Mouse (Mus musculus) heart, adult 2 months (tissue): ENCODE measurements around the gene Slamf9. TPM values are rescaled to one million over a fixed set of nuclear protein-coding genes. Genes with fewer than 3 reads are reported as not detected.

ENCODE experiments used
- DNase-seq, 2 experiments: peaks; one replicate each; pipeline ENCODE4 v3.0.0; 2021
- H3K27ac ChIP-seq: fragments of 200-600 bp; 2 replicates; pipeline ENCODE4 v1.8.1; 2022
- H3K27me3 ChIP-seq: fragments of 200-500 bp; 2 replicates; pipeline ENCODE4 v1.6.1; 2012; ENCODE audit warnings: mild to moderate bottlenecking, low read length, inconsistent platforms, mixed read lengths; ENCODE audit not compliant: control insufficient read depth, insufficient read depth
- H3K36me3 ChIP-seq: fragments of 200-500 bp; 2 replicates; pipeline ENCODE4 v1.6.1; 2012; ENCODE audit warnings: low read length, inconsistent platforms; ENCODE audit not compliant: control insufficient read depth, insufficient read depth
- H3K4me1 ChIP-seq: fragments of 200-500 bp; 2 replicates; pipeline ENCODE4 v1.6.1; 2011; ENCODE audit warnings: low read length; ENCODE audit not compliant: control insufficient read depth, insufficient read depth
- H3K4me3 ChIP-seq: fragments of 200-600 bp; 2 replicates; pipeline ENCODE4 v1.8.1; 2022
- H3K79me2 ChIP-seq: fragments of 200-500 bp; replicated peaks from 2 replicates; pipeline ENCODE4 v1.6.1; 2012; ENCODE audit warnings: mild to moderate bottlenecking, inconsistent platforms, low read length, moderate library complexity, mixed read lengths; ENCODE audit not compliant: control insufficient read depth, insufficient read depth
- H3K9ac ChIP-seq: fragments of 200-500 bp; 2 replicates; pipeline ENCODE4 v1.6.1; 2012; ENCODE audit warnings: low read depth, mild to moderate bottlenecking, control low read depth, inconsistent platforms, low read length, mixed read lengths
- CTCF ChIP-seq: fragments of 200-600 bp; IDR thresholded peaks from 2 replicates; pipeline ENCODE4 v1.8.1; 2022; ENCODE audit warnings: antibody characterized with exemption, mild to moderate bottlenecking, moderate library complexity
- EP300 ChIP-seq: fragments of 200-500 bp; IDR thresholded peaks from 2 replicates; pipeline ENCODE4 v1.6.1; 2011; ENCODE audit warnings: low read depth, low read length, control low read depth; ENCODE audit not compliant: insufficient read depth
- POLR2A ChIP-seq: fragments of 200-500 bp; IDR thresholded peaks from 2 replicates; pipeline ENCODE4 v1.6.1; 2011; ENCODE audit warnings: mild to moderate bottlenecking, low read depth, low read length, control low read depth; ENCODE audit not compliant: insufficient read depth
- WGBS: fragments of 180-500 bp; shearing (Covaris S2); methylation state at CpG from one replicate; pipeline ENCODE4 v1.1.7; 2018; 5-methylcytosine and 5-hydroxymethylcytosine counted together
- intact Hi-C: fragments of 180-260 bp; cut with DNase I; formaldehyde crosslinking; loops from one replicate; pipeline ENCODE4 v1.15.1; 2025
- polyA plus RNA-seq: library from polyadenylated mRNA; depleted of rRNA; stranded (reverse); fragments of >200 nt; gene quantifications from 2 replicates; pipeline ENCODE4 v1.2.3, GENCODE M21; 2012
- total RNA-seq, 2 experiments: library from RNA; stranded (reverse); gene quantifications; 2 replicates each; pipeline ENCODE4 v1.2.3; 2021

The Slamf9 gene
- total and polyA plus RNA-seq, 3 experiments: 1.2 to 7.0 (median 2.3) TPM

DNA sequence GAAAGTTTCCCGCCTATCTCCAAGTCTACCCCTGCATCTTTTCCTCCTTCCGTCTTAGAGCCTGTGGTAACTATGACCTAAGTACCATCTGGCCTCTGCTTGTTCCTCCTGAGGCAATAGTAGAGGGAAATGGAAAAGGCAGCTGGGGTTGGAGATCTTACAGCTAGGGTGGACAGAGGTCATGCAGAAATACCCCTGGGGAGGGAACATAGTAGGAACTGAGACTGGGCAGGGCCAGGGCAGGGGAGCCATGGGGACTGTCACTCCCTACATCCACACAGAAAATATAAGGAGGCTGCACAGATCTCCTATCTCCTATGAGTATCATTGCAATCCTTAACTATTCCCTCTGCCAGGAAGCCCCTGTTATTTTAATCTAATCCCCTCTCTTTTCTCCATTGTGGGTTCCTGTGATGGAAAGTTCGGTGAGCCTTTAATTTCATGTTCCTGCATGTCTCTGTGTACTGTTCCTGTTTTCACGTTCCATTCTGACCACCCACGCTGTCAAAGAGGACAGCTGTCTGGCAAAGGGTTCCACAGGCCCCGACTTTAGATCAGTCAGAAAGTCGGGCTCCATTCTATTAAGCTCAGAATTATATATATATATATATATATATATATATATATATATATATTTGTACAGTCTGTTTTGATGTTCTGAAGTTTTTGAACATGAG, 19.0 kb upstream of the Slamf9 start:
- 27% methylated on average over 7 of the region's 7 CpGs for WGBS
- H3K9ac ChIP-seq: no peak overlapping the region
- H3K4me3 ChIP-seq: no peak overlapping the region
- TF ChIP-seq CTCF (no peak), EP300 (no peak), POLR2A (no peak)
- DNase-seq: peak in 1 of 2 experiments; percentile 52
- H3K27ac ChIP-seq: peak overlapping the region; percentile 12; the same call in 1 of the 2 replicates
- H3K27me3 ChIP-seq: no peaks in the 10 kb centered on the region
- H3K4me1 ChIP-seq: no peaks in the 10 kb centered on the region
- no peaks in the 10 kb centered on the region for H3K79me2 ChIP-seq
- H3K36me3 ChIP-seq: no peaks in the 10 kb centered on the region
- intact Hi-C loops: no loop called here

DNA sequence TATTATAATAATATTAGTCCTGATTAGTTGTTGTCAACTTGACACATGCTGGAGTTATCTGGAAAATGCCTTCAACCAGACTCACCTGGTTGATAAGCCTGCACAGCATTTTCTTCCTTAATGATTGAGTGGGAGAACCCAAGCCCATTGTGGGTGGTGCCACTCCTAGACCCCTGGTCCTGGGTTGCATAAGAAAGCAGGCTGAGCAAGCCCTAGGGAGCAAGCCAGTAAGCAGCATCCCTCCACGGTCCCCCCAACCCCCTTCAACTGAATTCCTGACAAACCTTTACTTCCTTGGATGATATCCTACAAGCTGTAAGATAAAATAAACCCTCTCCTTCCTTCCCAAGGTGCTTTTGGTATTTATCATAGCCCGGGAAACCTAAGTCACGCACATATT, 18.0 kb upstream of the Slamf9 start:
- H3K4me3 ChIP-seq: no peak overlapping the region
- DNase-seq: no peak
- intact Hi-C loops: no loop called here
- TF ChIP-seq POLR2A (no peak), CTCF (no peak), EP300 (no peak)
- 83% methylated on average over 3 of the region's 3 CpGs for WGBS
- H3K36me3 ChIP-seq: no peaks in the 10 kb centered on the region
- no peak overlapping the region for H3K9ac ChIP-seq
- H3K27ac ChIP-seq: no peak overlapping the region
- no peaks in the 10 kb centered on the region for H3K27me3 ChIP-seq
- no peaks in the 10 kb centered on the region for H3K79me2 ChIP-seq
- no peaks in the 10 kb centered on the region for H3K4me1 ChIP-seq

DNA sequence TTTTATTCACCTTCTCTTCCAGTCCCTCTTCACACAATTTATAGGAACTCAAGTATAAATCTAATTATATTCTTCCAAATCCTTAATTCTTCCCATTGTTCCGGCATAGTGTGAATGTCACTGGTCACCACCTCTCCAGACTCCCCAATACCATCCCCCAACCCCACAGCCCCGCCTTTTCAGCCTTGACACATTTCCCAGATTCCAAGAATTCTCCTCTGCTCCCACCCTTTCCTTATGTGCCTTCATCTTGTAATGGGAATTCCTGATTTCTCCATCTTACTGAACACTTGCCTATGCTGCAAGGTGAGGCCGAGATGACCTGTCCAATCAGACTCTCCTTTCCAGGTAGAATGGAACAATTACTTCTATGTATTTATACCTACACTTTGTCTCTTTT, 17.1 kb upstream of the Slamf9 start:
- H3K9ac ChIP-seq: no peak overlapping the region
- H3K4me1 ChIP-seq: no peaks in the 10 kb centered on the region
- H3K36me3 ChIP-seq: no peaks in the 10 kb centered on the region
- intact Hi-C loops: no loop called here
- no peak for DNase-seq
- TF ChIP-seq POLR2A: no peak
- no peak for TF ChIP-seq EP300
- TF ChIP-seq CTCF: no peak
- H3K27me3 ChIP-seq: no peaks in the 10 kb centered on the region
- no peak overlapping the region for H3K27ac ChIP-seq
- H3K4me3 ChIP-seq: no peak overlapping the region
- H3K79me2 ChIP-seq: no peaks in the 10 kb centered on the region
- WGBS: 68% methylated on average over 3 of the region's 3 CpGs

DNA sequence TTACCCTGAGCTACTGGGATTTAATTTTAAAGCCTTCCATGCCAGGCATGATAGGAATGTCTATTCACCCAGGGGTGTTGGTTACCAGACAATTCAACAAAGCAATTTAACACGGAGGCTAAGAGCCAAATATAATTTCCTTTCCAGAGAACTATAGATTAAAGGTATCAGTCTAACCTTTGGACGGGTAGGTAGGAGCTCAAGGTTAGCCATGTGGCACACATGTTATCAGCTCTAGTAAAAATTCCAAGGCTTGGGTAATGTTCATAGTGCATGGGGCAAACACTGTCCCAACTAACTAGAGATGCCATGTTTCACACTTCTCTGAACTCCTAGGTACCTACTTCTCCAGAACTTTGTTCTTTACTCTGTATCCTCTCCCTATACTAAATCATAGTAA, 13.6 kb upstream of the Slamf9 start:
- Histone ChIP-seq H3K4me3 (no peak overlapping the region), H3K27me3 (no peaks in the 10 kb centered on the region), H3K36me3 (no peaks in the 10 kb centered on the region), H3K27ac (no peak overlapping the region), H3K9ac (no peak overlapping the region), H3K4me1 (no peaks in the 10 kb centered on the region), H3K79me2 (no peaks in the 10 kb centered on the region)
- TF ChIP-seq POLR2A: no peak
- TF ChIP-seq EP300: no peak
- TF ChIP-seq CTCF: no peak
- intact Hi-C loops: no loop called here
- no peak for DNase-seq
- WGBS: 29% methylated on average over 2 of the region's 2 CpGs

DNA sequence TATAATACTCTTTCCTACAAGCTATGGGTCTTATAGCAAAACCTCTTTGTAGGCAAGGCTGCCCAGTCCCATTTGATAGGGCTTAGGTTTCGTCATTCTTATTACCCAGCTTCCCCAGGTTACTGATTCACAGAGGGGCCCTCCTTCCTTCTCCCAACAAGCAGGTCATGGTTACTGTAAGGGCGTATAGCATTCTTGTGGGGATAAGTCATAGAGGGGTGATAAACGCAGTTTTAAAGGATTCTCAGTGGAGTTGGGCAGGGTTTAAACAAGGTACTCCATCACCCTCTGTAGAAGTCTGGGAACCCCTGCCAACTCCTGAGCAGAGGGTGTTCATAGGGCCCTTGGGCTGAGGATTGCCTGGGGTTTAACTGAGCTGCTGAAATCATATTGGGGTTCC, 12.6 kb upstream of the Slamf9 start:
- H3K36me3 ChIP-seq: no peaks in the 10 kb centered on the region
- intact Hi-C loops: no loop called here
- H3K27ac ChIP-seq: no peak overlapping the region
- H3K4me3 ChIP-seq: no peak overlapping the region
- H3K79me2 ChIP-seq: no peaks in the 10 kb centered on the region
- TF ChIP-seq CTCF (no peak), POLR2A (no peak)
- no peak for DNase-seq
- no peak overlapping the region for H3K9ac ChIP-seq
- no peaks in the 10 kb centered on the region for H3K4me1 ChIP-seq
- WGBS: 79% methylated on average over 3 of the region's 3 CpGs
- no peaks in the 10 kb centered on the region for H3K27me3 ChIP-seq

DNA sequence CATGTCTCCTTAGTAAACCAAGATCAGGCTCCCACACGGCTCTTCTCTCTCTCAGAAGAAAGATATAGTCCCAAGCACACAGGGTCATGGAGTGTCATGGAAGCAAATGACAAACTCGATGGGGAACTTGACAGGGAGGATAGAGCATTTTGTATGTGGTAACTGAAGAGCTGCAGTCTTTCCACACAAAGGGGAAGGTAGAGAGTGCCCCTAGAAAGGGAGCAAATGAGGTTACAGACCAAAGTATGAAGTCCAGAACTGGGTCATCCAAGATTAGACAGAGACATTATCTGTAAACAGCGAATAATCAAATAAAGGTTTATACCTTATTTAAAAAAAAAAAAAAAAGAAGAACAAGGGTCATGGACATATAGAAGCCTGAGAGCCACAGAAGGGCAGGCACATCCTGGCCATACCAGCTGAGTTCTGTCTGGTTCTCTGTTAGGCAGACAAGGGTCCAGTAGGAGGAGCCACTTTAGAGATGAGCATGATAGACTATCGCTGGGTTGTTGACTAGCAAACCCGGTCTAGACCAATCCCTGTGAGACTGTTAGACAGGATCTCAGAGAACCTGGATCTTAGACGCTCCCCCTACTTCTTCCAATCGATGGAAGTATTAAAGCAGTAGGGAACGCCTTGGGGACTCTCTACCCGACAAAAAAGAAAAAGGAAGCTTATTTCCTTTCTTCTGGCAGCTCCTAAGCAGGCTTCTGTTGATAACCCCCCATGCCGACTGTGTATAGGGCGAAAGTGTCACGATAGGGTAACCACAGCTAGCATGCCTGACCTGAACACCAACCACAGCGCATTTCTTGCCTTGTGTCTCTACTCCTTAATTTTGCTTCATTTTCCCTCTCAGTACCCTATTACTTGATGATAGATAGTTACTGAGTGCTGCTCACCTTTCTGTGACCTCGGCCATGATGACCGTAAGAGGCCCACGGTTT, 11.5 kb upstream of the Slamf9 start:
- TF ChIP-seq CTCF: no peak
- TF ChIP-seq POLR2A: no peak
- TF ChIP-seq EP300: no peak
- no peak for DNase-seq
- Histone ChIP-seq H3K9ac (no peak overlapping the region), H3K79me2 (no peaks in the 10 kb centered on the region), H3K27ac (no peak overlapping the region), H3K27me3 (no peaks in the 10 kb centered on the region), H3K4me1 (no peaks in the 10 kb centered on the region), H3K4me3 (no peak overlapping the region), H3K36me3 (no peaks in the 10 kb centered on the region)
- WGBS: 72% methylated on average over 16 of the region's 16 CpGs
- intact Hi-C loops: no loop called here
